Mouse (Mus musculus): ENCODE measurements around the gene Clec4g. TPM values are rescaled to one million over a fixed set of nuclear protein-coding genes. Genes with fewer than 3 reads are reported as not detected.

Gene Clec4g
- polyA plus RNA-seq, 1 experiment from 2014 or later: 0.44 TPM

DNA sequence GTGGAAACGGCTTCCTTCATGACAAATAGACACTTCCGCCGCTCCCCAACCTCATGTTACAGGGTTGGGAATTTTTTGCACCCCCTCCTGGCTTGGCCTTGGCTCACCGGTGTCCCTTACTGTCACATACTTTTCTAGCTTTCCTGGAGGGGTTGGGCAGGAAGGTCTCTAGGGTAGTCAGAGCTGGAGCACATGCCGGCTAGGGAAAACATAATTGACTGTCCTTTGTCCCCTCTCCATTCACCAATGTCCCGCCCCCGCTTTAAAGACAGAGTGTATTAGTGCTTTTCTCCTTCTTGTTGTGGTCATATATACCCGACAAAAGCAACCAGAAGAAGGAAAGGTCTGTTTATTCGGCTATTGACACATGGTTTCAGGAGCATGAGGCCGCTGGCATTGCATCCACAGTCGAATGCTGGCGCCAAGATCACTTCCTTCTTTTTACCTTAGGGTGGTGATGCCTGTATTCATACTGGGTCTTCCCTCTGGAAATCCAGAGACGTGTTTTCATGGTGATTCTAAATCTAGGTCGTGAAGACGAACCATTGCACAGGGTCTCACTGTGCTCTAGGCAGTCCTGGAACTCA is 43.4 kb downstream of the Clec4g start:
- Histone ChIP-seq H3K4me1 (peaks cover 22% of the 10 kb centered on the region), H3K9ac (peak overlapping the region; percentile 95), H3K36me3 (peaks cover 37% of the 10 kb centered on the region), H3K9me3 (replicated peaks) (no peaks in the 10 kb centered on the region), H3K27ac (peak overlapping the region; percentile 94), H3K4me2 (peak overlapping the region; percentile 64), H3K4me3 (replicated peaks) (peak overlapping the region; percentile 78), H3K27me3 (no peaks in the 10 kb centered on the region)
- 3% methylated on average over 15 of the region's 15 CpGs for WGBS
- ATAC-seq (replicated peaks; ENCODE audit: low FRiP score): no peak; the same call in 1 of the 2 replicates

DNA sequence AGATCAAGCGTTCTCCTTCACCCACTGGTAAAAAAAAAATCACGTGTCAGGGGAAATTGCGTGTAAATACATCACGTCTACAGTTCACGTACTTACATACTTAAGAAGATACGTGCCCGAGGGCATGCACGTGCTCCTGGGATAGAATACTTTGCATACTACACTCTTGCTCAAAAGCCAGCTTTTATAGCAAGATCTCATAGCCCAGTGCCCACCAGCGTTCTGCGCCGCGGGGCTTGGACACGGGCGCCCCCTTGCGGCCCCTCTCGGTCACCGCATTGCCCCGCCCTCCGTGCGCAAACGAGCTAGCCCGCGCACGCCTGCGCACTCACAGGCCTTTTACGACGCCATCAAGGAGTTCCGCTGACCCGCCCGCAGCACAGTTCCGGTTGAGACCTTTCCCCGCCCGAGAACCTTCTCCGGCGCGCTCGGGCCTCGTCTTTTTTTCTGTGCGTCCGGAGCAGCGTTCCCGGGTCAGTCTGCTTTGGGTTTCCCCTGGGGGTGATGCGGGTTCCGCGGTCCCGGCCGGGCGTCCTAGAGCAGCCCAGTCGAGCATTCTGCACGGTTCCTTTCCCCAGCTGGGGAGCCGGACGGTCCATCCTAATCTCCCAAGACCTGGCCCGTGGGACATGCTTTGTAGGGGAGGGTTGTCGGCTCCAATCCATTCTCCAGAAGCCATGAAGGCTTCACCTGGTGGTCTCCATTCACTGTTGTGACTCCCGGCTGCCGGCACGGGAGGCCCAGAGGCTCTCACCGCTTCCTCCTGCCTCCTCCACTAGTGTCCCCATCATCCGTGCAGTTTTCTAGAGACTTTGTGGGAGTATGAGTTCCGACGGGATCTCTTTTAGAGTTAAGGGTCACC is 44.1 kb downstream of the Clec4g start, which contains the start of gene Trappc5:
TSS of gene Trappc5 (plus strand) at position 169 of the 862 bp plus-strand sequence.
- under 1% methylated on average over 61 of the region's 61 CpGs for WGBS
- no peaks in the 10 kb centered on the region for H3K9me3 ChIP-seq (replicated peaks)
- ATAC-seq (replicated peaks; ENCODE audit: low FRiP score): peak; percentile 91
- H3K36me3 ChIP-seq: peaks cover 30% of the 10 kb centered on the region
- peak within 1 kb of the TSS; percentile 64 for H3K4me2 ChIP-seq
- peak within 1 kb of the TSS; percentile 94 for H3K27ac ChIP-seq
- no peaks in the 10 kb centered on the region for H3K27me3 ChIP-seq
- peaks cover 22% of the 10 kb centered on the region for H3K4me1 ChIP-seq
- H3K9ac ChIP-seq: peak within 1 kb of the TSS; percentile 95
- peak within 1 kb of the TSS; percentile 78 for H3K4me3 ChIP-seq (replicated peaks)

- no peaks in the 10 kb centered on the region for H3K9me3 ChIP-seq (replicated peaks)
- H3K36me3 ChIP-seq: peaks cover 13% of the 10 kb centered on the region
- no peak for ATAC-seq (replicated peaks; ENCODE audit: low FRiP score)
- no peak overlapping the region for H3K9ac ChIP-seq
- no peak overlapping the region for H3K4me3 ChIP-seq (replicated peaks)
- H3K4me2 ChIP-seq: no peak overlapping the region
- H3K27me3 ChIP-seq: no peaks in the 10 kb centered on the region
- H3K27ac ChIP-seq: no peak overlapping the region
- peaks cover 22% of the 10 kb centered on the region for H3K4me1 ChIP-seq
- 55% methylated on average over 3 of the region's 3 CpGs for WGBS
Observed at GRCm38 (mm10) chr8:3674671-3675070, 45.8 kb downstream of the Clec4g start.

DNA sequence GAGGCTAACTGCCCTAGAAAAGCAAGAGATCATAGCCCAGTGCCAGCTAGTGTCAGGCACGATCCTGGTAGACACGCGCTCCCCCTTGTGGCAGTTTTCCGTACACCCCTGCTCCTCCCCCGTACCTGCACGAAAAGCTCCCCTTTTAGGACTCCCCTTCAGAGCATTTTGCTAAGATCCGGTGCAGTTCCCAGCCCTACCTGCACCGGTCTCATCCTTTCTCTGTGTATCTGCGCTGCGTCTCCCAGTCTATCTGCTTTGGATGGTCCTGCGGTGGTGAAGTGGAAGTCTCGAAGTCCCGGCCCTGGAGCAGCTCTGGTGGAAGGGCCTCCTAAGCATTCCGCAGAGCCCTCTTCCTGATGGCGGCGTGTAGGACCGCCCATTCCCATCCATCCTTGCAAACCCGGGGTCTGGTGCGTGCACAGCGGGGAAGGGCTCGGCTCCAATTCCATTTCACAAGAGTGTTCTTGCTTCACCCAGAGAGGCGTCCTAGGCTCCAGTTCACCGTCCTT is 48.4 kb downstream of the Clec4g start, which contains the start of gene Fcor:
TSS of gene Fcor (minus strand) at position 383 of the 512 bp plus-strand sequence.
- Histone ChIP-seq H3K27me3 (no peaks in the 10 kb centered on the region), H3K36me3 (no peaks in the 10 kb centered on the region), H3K27ac (peak within 1 kb of the TSS; percentile 75), H3K9me3 (replicated peaks) (no peaks in the 10 kb centered on the region), H3K4me3 (replicated peaks) (peak within 1 kb of the TSS; percentile 65), H3K4me2 (peak within 1 kb of the TSS; percentile 84), H3K4me1 (peaks cover 11% of the 10 kb centered on the region), H3K9ac (peak within 1 kb of the TSS; percentile 48)
- under 1% methylated on average over 23 of the region's 23 CpGs for WGBS
- peak; percentile 83 for ATAC-seq (replicated peaks; ENCODE audit: low FRiP score)

DNA sequence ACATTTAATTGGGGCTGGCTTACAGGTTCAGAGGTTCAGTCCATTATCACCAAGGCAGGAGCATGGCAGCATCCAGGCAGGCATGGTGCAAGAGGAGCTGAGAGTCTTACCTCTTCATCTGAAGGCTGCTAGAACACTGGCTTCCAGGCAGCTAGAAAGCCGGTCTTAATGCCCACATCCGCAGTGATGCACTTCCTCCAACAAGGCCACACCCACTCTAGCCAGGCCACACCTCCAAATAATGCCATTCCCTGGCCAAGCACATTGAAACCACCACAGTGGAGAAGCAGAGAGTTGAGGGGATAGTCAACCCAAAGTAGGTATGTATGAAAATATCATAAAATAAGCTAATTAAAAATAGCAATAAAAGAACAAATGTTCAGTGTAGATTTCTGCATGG is 50.1 kb downstream of the Clec4g start:
- H3K4me1 ChIP-seq: peaks cover 7% of the 10 kb centered on the region; the same call in 1 of the 2 replicates
- 71% methylated on average over 2 of the region's 2 CpGs for WGBS
- H3K9me3 ChIP-seq (replicated peaks): no peaks in the 10 kb centered on the region
- no peaks in the 10 kb centered on the region for H3K27me3 ChIP-seq
- H3K27ac ChIP-seq: no peak overlapping the region
- H3K36me3 ChIP-seq: no peaks in the 10 kb centered on the region
- ATAC-seq (replicated peaks; ENCODE audit: low FRiP score): no peak
- no peak overlapping the region for H3K4me3 ChIP-seq (replicated peaks)
- H3K9ac ChIP-seq: no peak overlapping the region
- H3K4me2 ChIP-seq: no peak overlapping the region

DNA sequence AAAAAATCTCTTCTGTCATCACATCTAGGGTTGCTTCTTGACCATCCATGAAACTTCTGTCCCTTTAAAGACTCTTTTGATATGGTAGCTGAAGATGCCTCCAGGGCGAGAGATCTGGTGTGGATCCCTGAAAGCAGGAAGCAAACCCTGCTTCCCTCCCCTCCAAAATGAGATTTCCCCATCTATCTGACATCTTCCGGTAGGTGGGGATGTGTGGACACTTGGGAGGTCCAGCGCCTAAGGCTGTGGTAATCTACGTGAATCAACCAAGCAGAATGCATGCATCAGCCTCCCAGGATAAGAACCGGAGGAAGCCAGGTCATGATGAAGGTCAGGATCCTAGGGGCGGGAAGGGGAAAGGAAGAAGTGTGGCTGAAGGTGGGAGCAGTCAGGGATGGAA is 54.9 kb downstream of the Clec4g start, which contains the start of gene Mcemp1:
TSS of gene Mcemp1 (plus strand) at position 248 of the 400 bp plus-strand sequence.
- ATAC-seq (replicated peaks; ENCODE audit: low FRiP score): no peak

GRCm38 (mm10) chr8:3664405-3664804 is 56.0 kb downstream of the Clec4g start:
- no peak for ATAC-seq (replicated peaks; ENCODE audit: low FRiP score)
- Histone ChIP-seq H3K36me3 (no peaks in the 10 kb centered on the region), H3K4me3 (replicated peaks) (no peak overlapping the region), H3K9me3 (replicated peaks) (no peaks in the 10 kb centered on the region), H3K9ac (no peak overlapping the region), H3K4me2 (no peak overlapping the region), H3K4me1 (no peaks in the 10 kb centered on the region), H3K27ac (no peak overlapping the region), H3K27me3 (no peaks in the 10 kb centered on the region)
- 66% methylated on average over 5 of the region's 5 CpGs for WGBS

More for the DNA sequence above, 54.9 kb downstream of the Clec4g start, which contains the start of gene Mcemp1:
- Histone ChIP-seq H3K4me1 (no peaks in the 10 kb centered on the region), H3K27ac (no peak within 1 kb of the TSS), H3K9me3 (replicated peaks) (no peaks in the 10 kb centered on the region), H3K9ac (no peak within 1 kb of the TSS), H3K4me2 (no peak within 1 kb of the TSS), H3K36me3 (no peaks in the 10 kb centered on the region), H3K4me3 (replicated peaks) (no peak within 1 kb of the TSS), H3K27me3 (no peaks in the 10 kb centered on the region)
- 62% methylated on average over 5 of the region's 6 CpGs for WGBS

- WGBS: 80% methylated on average over 8 of the region's 8 CpGs
- Histone ChIP-seq H3K27ac (no peak overlapping the region), H3K27me3 (no peaks in the 10 kb centered on the region), H3K36me3 (no peaks in the 10 kb centered on the region), H3K4me2 (no peak overlapping the region), H3K9ac (no peak overlapping the region), H3K9me3 (replicated peaks) (no peaks in the 10 kb centered on the region), H3K4me1 (peaks cover 9% of the 10 kb centered on the region), H3K4me3 (replicated peaks) (no peak overlapping the region)
- no peak for ATAC-seq (replicated peaks; ENCODE audit: low FRiP score)
Observed at GRCm38 (mm10) chr8:3660889-3661288, 59.6 kb downstream of the Clec4g start.

Other genes starting within 250 kb of the Clec4g start
- gene Tex45, start 249.8 kb downstream of the Clec4g start, polyA plus RNA-seq (2015; fragmentation: Nextera tagmentation; extraction: Ambion mirVana): not detected in 2 replicates
- 47.3 and 50.0 TPM in 2 replicates for gene Zfp358, start 227.5 kb downstream of the Clec4g start, polyA plus RNA-seq (2015; fragmentation: Nextera tagmentation; extraction: Ambion mirVana)
- 56.0 and 57.1 TPM in 2 replicates for gene Mcoln1, start 220.2 kb downstream of the Clec4g start, polyA plus RNA-seq (2015; fragmentation: Nextera tagmentation; extraction: Ambion mirVana)
- 29.4 and 38.3 TPM in 2 replicates for gene Pnpla6, start 205.3 kb downstream of the Clec4g start, polyA plus RNA-seq (2015; fragmentation: Nextera tagmentation; extraction: Ambion mirVana)
- gene C330021F23Rik, start 152.7 kb downstream of the Clec4g start, polyA plus RNA-seq (2015; fragmentation: Nextera tagmentation; extraction: Ambion mirVana): 7.5 and 8.3 TPM in 2 replicates
- gene Camsap3, start 133.4 kb downstream of the Clec4g start, polyA plus RNA-seq (2015; fragmentation: Nextera tagmentation; extraction: Ambion mirVana): 14.1 and 15.8 TPM in 2 replicates
- gene Xab2, start 99.3 kb downstream of the Clec4g start, polyA plus RNA-seq (2015; fragmentation: Nextera tagmentation; extraction: Ambion mirVana): 60.4 and 65.0 TPM in 2 replicates
- 108 and 116 TPM in 2 replicates for gene Pet100, start 99.1 kb downstream of the Clec4g start, polyA plus RNA-seq (2015; fragmentation: Nextera tagmentation; extraction: Ambion mirVana)
- 0.34 and 0.48 TPM in 2 replicates for gene Pcp2, start 95.1 kb downstream of the Clec4g start, polyA plus RNA-seq (2015; fragmentation: Nextera tagmentation; extraction: Ambion mirVana)
- gene Stxbp2, start 89.7 kb downstream of the Clec4g start, polyA plus RNA-seq (2015; fragmentation: Nextera tagmentation; extraction: Ambion mirVana): 78.5 and 85.3 TPM in 2 replicates
- gene Retn, start 64.9 kb downstream of the Clec4g start, polyA plus RNA-seq (2015; fragmentation: Nextera tagmentation; extraction: Ambion mirVana): 0.66 TPM in 1 of 2 replicates, not detected in the other
- 0.32 and 0.57 TPM in 2 replicates for gene Mcemp1, start 54.9 kb downstream of the Clec4g start, polyA plus RNA-seq (2015; fragmentation: Nextera tagmentation; extraction: Ambion mirVana)
- 12.4 and 12.6 TPM in 2 replicates for gene Fcor, start 48.3 kb downstream of the Clec4g start, polyA plus RNA-seq (2015; fragmentation: Nextera tagmentation; extraction: Ambion mirVana)
- gene Trappc5, start 44.4 kb downstream of the Clec4g start, polyA plus RNA-seq (2015; fragmentation: Nextera tagmentation; extraction: Ambion mirVana): 38.3 and 39.5 TPM in 2 replicates
- gene Fcer2a, start 26.5 kb downstream of the Clec4g start, polyA plus RNA-seq (2015; fragmentation: Nextera tagmentation; extraction: Ambion mirVana): 0.12 and 0.33 TPM in 2 replicates
- not detected in 2 replicates for gene Cd209a, start 28.3 kb upstream of the Clec4g start, polyA plus RNA-seq (2015; fragmentation: Nextera tagmentation; extraction: Ambion mirVana)
- not detected in 2 replicates for gene Cd209e, start 133.7 kb upstream of the Clec4g start, polyA plus RNA-seq (2015; fragmentation: Nextera tagmentation; extraction: Ambion mirVana)
- not detected in 2 replicates for gene Cd209d, start 157.9 kb upstream of the Clec4g start, polyA plus RNA-seq (2015; fragmentation: Nextera tagmentation; extraction: Ambion mirVana)
- gene Cd209b, start 206.2 kb upstream of the Clec4g start, polyA plus RNA-seq (2015; fragmentation: Nextera tagmentation; extraction: Ambion mirVana): not detected in 2 replicates
- 0.21 and 0.45 TPM in 2 replicates for gene Cd209c, start 234.1 kb upstream of the Clec4g start, polyA plus RNA-seq (2015; fragmentation: Nextera tagmentation; extraction: Ambion mirVana)

Data from kidney, embryonic 15.5 days (tissue).